ENCODE assay signal across 12 mouse cellular contexts in genomic region chr11:94916477-94916876, GRCm38 (mm10). TPM values are rescaled to one million over a fixed set of nuclear protein-coding genes. Genes with fewer than 3 reads are reported as not detected.
DNase-seq lines count a peak whose midpoint lies in the region; ATAC-seq lines count a peak whose summit lies in the region.
"Had no signal": no experiment of that assay in that cellular context is flagged by ENCODE, and none has a peak within 500 bp of the region (broad histone marks: within the 10 kb centered on the region; RNA-seq: fewer than 3 reads in every experiment).

No protein-coding gene starts in this region.

- H3K4me2 ChIP-seq in embryonic facial prominence, embryonic 12.5 days (replicated peaks) = no peak overlapping the region
- no peak overlapping the region for H3K4me2 ChIP-seq in limb, embryonic 12.5 days
- no peak overlapping the region for H3K4me2 ChIP-seq in stomach, embryonic 15.5 days
- H3K4me2 ChIP-seq: hindbrain, embryonic 15.5 days; midbrain, embryonic 12.5 days had no signal

- no peak overlapping the region for H3K4me3 ChIP-seq in heart, embryonic 10.5 days
- no peak overlapping the region for H3K4me3 ChIP-seq in embryonic facial prominence, embryonic 12.5 days
- no peak overlapping the region for H3K4me3 ChIP-seq in limb, embryonic 12.5 days (replicated peaks)
- H3K4me3 ChIP-seq in stomach, embryonic 15.5 days (replicated peaks) = no peak overlapping the region
- no peak overlapping the region for H3K4me3 ChIP-seq in midbrain, embryonic 10.5 days
- H3K4me3 ChIP-seq: hindbrain, embryonic 15.5 days; midbrain, embryonic 12.5 days had no signal

- peaks cover 31% of the 10 kb centered on the region for H3K4me1 ChIP-seq in heart, embryonic 10.5 days
- H3K4me1 ChIP-seq in embryonic facial prominence, embryonic 12.5 days = peaks cover 27% of the 10 kb centered on the region
- peaks cover 26% of the 10 kb centered on the region for H3K4me1 ChIP-seq in limb, embryonic 12.5 days (replicated peaks)
- peaks cover 31% of the 10 kb centered on the region for H3K4me1 ChIP-seq in stomach, embryonic 15.5 days
- peaks cover 20% of the 10 kb centered on the region for H3K4me1 ChIP-seq in midbrain, embryonic 10.5 days

- peak; percentile 59; the same call in 1 of the 2 replicates for ATAC-seq in embryonic facial prominence, embryonic 12.5 days (ENCODE audit: insufficient number of reproducible peaks, insufficient read depth, low FRiP score, low TSS enrichment)
- ATAC-seq in limb, embryonic 12.5 days (ENCODE audit: insufficient number of reproducible peaks, insufficient read depth, low FRiP score, low TSS enrichment, low read depth) = no peak
- peak; percentile 54 for ATAC-seq in stomach, embryonic 15.5 days (ENCODE audit: insufficient read depth, low FRiP score, low read depth)

- no peaks in the 10 kb centered on the region for H3K9me3 ChIP-seq in heart, embryonic 10.5 days
- H3K9me3 ChIP-seq in embryonic facial prominence, embryonic 12.5 days = no peaks in the 10 kb centered on the region
- no peaks in the 10 kb centered on the region for H3K9me3 ChIP-seq in limb, embryonic 12.5 days
- no peaks in the 10 kb centered on the region for H3K9me3 ChIP-seq in stomach, embryonic 15.5 days
- no peaks in the 10 kb centered on the region for H3K9me3 ChIP-seq in midbrain, embryonic 10.5 days (replicated peaks)
- H3K9me3 ChIP-seq: G1E; hindbrain, embryonic 15.5 days; midbrain, embryonic 12.5 days had no signal

- intact Hi-C loops in heart, postnatal 25 days (cut with DNase I) = loop anchor here (5.0 kb wide), 1 partner anchor 44 kb away; no protein-coding TSS in a partner anchor

- no peak overlapping the region for H3K9ac ChIP-seq in embryonic facial prominence, embryonic 12.5 days
- H3K9ac ChIP-seq in limb, embryonic 12.5 days (replicated peaks) = no peak overlapping the region
- no peak overlapping the region for H3K9ac ChIP-seq in stomach, embryonic 15.5 days
- H3K9ac ChIP-seq: hindbrain, embryonic 15.5 days; midbrain, embryonic 12.5 days had no signal

- H3K27ac ChIP-seq in heart, embryonic 10.5 days = peak overlapping the region; percentile 80
- 0 out of 2 replicates have a peak overlapping the region, but pooled peaks have one; percentile 30 for H3K27ac ChIP-seq in embryonic facial prominence, embryonic 12.5 days
- peak overlapping the region; percentile 18; the same call in 1 of the 2 replicates for H3K27ac ChIP-seq in limb, embryonic 12.5 days
- H3K27ac ChIP-seq in stomach, embryonic 15.5 days = peak overlapping the region; percentile 60
- no peak overlapping the region for H3K27ac ChIP-seq in midbrain, embryonic 10.5 days (replicated peaks)
- H3K27ac ChIP-seq: hindbrain, embryonic 15.5 days; midbrain, embryonic 12.5 days had no signal

- DNase-seq in heart, embryonic 10.5 days (ENCODE audit: low spot score) = no peak
- DNase-seq in heart, postnatal 25 days (ENCODE audit: low spot score) = no peak
- DNase-seq in midbrain, embryonic 10.5 days (ENCODE audit: low spot score) = no peak
- DNase-seq in spleen, postnatal 4 days (ENCODE audit: low spot score in 2 of 2) = no peak
- DNase-seq in kidney, adult 11 months = no peak

- no peaks in the 10 kb centered on the region for H3K27me3 ChIP-seq in heart, embryonic 10.5 days (ENCODE audit: insufficient read depth, poor library complexity, severe bottlenecking)
- no peaks in the 10 kb centered on the region for H3K27me3 ChIP-seq in embryonic facial prominence, embryonic 12.5 days
- no peaks in the 10 kb centered on the region for H3K27me3 ChIP-seq in limb, embryonic 12.5 days
- no peaks in the 10 kb centered on the region for H3K27me3 ChIP-seq in stomach, embryonic 15.5 days (replicated peaks)
- peaks cover 4% of the 10 kb centered on the region; the same call in 1 of the 2 replicates for H3K27me3 ChIP-seq in midbrain, embryonic 10.5 days (ENCODE audit: low read depth, poor library complexity, severe bottlenecking)
- H3K27me3 ChIP-seq: hindbrain, embryonic 15.5 days; midbrain, embryonic 12.5 days had no signal

- no peaks in the 10 kb centered on the region for H3K36me3 ChIP-seq in heart, embryonic 10.5 days
- no peaks in the 10 kb centered on the region for H3K36me3 ChIP-seq in embryonic facial prominence, embryonic 12.5 days
- no peaks in the 10 kb centered on the region for H3K36me3 ChIP-seq in limb, embryonic 12.5 days
- no peaks in the 10 kb centered on the region for H3K36me3 ChIP-seq in stomach, embryonic 15.5 days
- no peaks in the 10 kb centered on the region for H3K36me3 ChIP-seq in midbrain, embryonic 10.5 days
- H3K36me3 ChIP-seq: G1E; hindbrain, embryonic 15.5 days; midbrain, embryonic 12.5 days had no signal

- 12% methylated on average over 4 of the region's 4 CpGs for WGBS in heart, embryonic 10.5 days
- WGBS in embryonic facial prominence, embryonic 12.5 days = 21% methylated on average over 4 of the region's 4 CpGs
- 30% methylated on average over 4 of the region's 4 CpGs for WGBS in limb, embryonic 12.5 days
- WGBS in stomach, embryonic 15.5 days = 25% methylated on average over 4 of the region's 4 CpGs
- 27% methylated on average over 4 of the region's 4 CpGs for WGBS in midbrain, embryonic 10.5 days

RNA-seq across cellular contexts. Expression of gene Col1a1, which starts 19.5 kb away (rescaled TPM):
- 146 and 311 TPM in 2 replicates for polyA plus RNA-seq in heart, embryonic 10.5 days (2016; fragmentation: Nextera tagmentation; extraction: Ambion mirVana)
- total RNA-seq in heart, postnatal 25 days (2021) = 100 to 1,000 TPM; 182 to 211 TPM
- 512 and 623 TPM in 2 replicates for polyA plus RNA-seq in embryonic facial prominence, embryonic 12.5 days (2016; fragmentation: Nextera tagmentation; extraction: Ambion mirVana)
- polyA plus RNA-seq in limb, embryonic 12.5 days (2016; fragmentation: Nextera tagmentation; extraction: Ambion mirVana) = 290 and 351 TPM in 2 replicates
- polyA plus RNA-seq in stomach, embryonic 15.5 days (2015; fragmentation: Nextera tagmentation; extraction: Ambion mirVana) = 1,375 and 1,459 TPM in 2 replicates
- polyA plus RNA-seq in midbrain, embryonic 10.5 days (2016; fragmentation: Nextera tagmentation; extraction: Ambion mirVana) = 85.4 and 177 TPM in 2 replicates
- polyA plus RNA-seq: G1E had no signal

RNA-seq across cellular contexts. Expression of gene Hils1, which starts 50.9 kb away (rescaled TPM):
- polyA plus RNA-seq in heart, embryonic 10.5 days (2016; fragmentation: Nextera tagmentation; extraction: Ambion mirVana) = 0.22 TPM in 1 of 2 replicates, not detected in the other
- total RNA-seq in heart, postnatal 25 days (2021) = not detected
- not detected in 2 replicates for polyA plus RNA-seq in embryonic facial prominence, embryonic 12.5 days (2016; fragmentation: Nextera tagmentation; extraction: Ambion mirVana)
- not detected in 2 replicates for polyA plus RNA-seq in limb, embryonic 12.5 days (2016; fragmentation: Nextera tagmentation; extraction: Ambion mirVana)
- polyA plus RNA-seq in stomach, embryonic 15.5 days (2015; fragmentation: Nextera tagmentation; extraction: Ambion mirVana) = not detected in 2 replicates
- polyA plus RNA-seq in midbrain, embryonic 10.5 days (2016; fragmentation: Nextera tagmentation; extraction: Ambion mirVana) = not detected in 2 replicates
- total RNA-seq: G1E; left cerebral cortex, adult 18-20 months had no signal
- polyA plus RNA-seq: G1E; hindbrain, embryonic 15.5 days; midbrain, embryonic 12.5 days had no signal

RNA-seq across cellular contexts. Expression of gene Sgca, which starts 59.6 kb away (rescaled TPM):
- polyA plus RNA-seq in heart, embryonic 10.5 days (2016; fragmentation: Nextera tagmentation; extraction: Ambion mirVana) = 12.5 and 25.8 TPM in 2 replicates
- 100 to 1,000 TPM; 142 to 163 TPM for total RNA-seq in heart, postnatal 25 days (2021)
- 1.5 and 1.8 TPM in 2 replicates for polyA plus RNA-seq in embryonic facial prominence, embryonic 12.5 days (2016; fragmentation: Nextera tagmentation; extraction: Ambion mirVana)
- 2.8 and 3.0 TPM in 2 replicates for polyA plus RNA-seq in limb, embryonic 12.5 days (2016; fragmentation: Nextera tagmentation; extraction: Ambion mirVana)
- 0.17 and 0.27 TPM in 2 replicates for polyA plus RNA-seq in stomach, embryonic 15.5 days (2015; fragmentation: Nextera tagmentation; extraction: Ambion mirVana)
- polyA plus RNA-seq in midbrain, embryonic 10.5 days (2016; fragmentation: Nextera tagmentation; extraction: Ambion mirVana) = 0.20 TPM in 1 of 2 replicates, not detected in the other
- total RNA-seq: left cerebral cortex, adult 18-20 months had no signal
- polyA plus RNA-seq: G1E; midbrain, embryonic 12.5 days had no signal
